Mouse (Mus musculus): ENCODE data around the gene Tm2d1. TPM values are rescaled to one million over a fixed set of nuclear protein-coding genes. Genes with fewer than 3 reads are reported as not detected.
"Not testable (repeated sequence)": the region's sequence is repeated elsewhere in the genome, so short reads cannot be mapped to it uniquely, and the experiment has no call there.

The Tm2d1 gene
- 13.8 and 23.1 TPM in 2 replicates for total RNA-seq (2015; ENCODE audit: low replicate concordance)
- 3.2 and 12.6 TPM in 2 replicates for total RNA-seq (2017; ENCODE audit: low replicate concordance)

DNA sequence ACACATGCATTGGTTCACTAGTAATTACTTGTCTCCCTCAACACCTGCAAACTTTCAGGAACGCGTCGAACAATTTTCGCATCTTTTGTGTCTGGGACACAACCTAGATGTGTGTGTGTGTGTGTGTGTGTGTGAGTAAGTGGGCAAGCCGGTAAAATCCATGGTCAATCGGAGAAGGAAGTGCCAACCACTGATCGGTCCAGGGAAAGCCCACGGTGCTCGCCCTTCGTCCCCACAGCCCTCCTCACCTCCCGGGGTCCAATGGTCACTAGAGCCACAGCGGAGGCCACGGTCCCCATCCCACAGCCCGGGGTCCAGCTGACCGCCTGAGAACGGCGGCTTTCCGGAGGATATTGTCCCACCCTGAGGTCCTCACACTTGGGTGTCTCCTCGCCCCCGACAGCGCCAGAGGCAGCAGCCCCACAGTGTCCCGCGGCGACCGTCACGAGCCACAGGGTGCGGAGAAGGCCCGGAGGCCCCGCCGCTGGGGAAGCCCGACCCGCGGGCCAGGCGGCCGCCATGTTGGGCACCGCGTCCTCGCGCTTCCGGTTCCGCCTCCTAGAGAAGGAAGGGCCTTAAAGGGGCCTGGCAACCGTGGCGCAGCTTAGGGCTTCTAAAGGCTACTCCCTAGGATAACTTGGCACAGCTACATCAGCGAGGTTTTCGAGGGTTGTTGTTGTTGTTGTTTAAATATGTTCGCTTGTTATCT is at the start of gene Tm2d1:
TSS of gene Tm2d1 (minus strand) at position 591 of the 709 bp plus-strand sequence.
- peak; percentile 99 for ATAC-seq (replicated peaks; ENCODE audit: low FRiP score, poor library complexity, severe bottlenecking)

- ATAC-seq (replicated peaks; ENCODE audit: low FRiP score, poor library complexity, severe bottlenecking), result no peak
Measured at GRCm38 (mm10) chr4:98428371-98428770, 45.3 kb upstream of the Tm2d1 start.

DNA sequence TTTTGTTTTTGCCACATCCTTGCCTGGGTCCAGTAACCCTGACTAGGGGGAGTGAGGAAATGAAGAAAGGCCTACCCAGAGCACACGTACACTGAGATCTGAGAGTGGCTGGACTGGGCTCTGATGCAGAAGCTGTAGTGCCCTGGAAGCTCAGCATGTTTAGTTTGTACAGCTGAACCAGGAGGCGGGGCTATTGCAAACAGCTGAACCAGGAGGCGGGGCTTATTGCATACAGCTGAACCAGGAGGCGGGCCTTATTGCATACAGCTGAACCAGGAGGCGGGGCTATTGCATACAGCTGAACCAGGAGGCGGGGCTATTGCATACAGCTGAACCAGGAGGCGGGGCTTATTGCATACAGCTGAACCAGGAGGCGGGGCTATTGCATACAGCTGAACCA is 32.0 kb upstream of the Tm2d1 start:
- ATAC-seq (replicated peaks; ENCODE audit: low FRiP score, poor library complexity, severe bottlenecking), result not testable (repeated sequence)

GRCm38 (mm10) chr4:98408455-98408854 is 25.3 kb upstream of the Tm2d1 start:
- no peak for ATAC-seq (replicated peaks; ENCODE audit: low FRiP score, poor library complexity, severe bottlenecking)

DNA sequence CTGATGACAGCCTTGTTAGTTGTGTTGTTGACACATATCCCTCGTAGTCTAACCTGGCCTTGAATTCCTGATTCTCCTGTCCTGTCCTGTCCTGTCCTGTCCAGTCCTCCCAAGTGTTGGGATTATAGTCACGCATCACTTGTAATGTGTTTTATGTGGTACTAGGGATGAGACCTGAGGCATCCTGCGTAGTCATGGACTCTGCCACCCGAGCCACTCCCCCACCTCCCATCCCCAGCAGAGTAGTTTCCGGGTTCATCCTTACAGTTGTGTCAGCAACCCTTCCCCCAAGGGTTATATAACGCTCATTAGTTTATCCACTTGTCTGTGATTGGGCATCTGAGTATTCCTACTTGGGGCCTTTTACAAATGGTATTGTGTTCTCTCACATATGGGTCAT is 21.3 kb upstream of the Tm2d1 start:
- ATAC-seq (replicated peaks; ENCODE audit: low FRiP score, poor library complexity, severe bottlenecking), result no peak

- ATAC-seq (replicated peaks; ENCODE audit: low FRiP score, poor library complexity, severe bottlenecking), result no peak
Measured at GRCm38 (mm10) chr4:98403492-98403891, 20.4 kb upstream of the Tm2d1 start.

DNA sequence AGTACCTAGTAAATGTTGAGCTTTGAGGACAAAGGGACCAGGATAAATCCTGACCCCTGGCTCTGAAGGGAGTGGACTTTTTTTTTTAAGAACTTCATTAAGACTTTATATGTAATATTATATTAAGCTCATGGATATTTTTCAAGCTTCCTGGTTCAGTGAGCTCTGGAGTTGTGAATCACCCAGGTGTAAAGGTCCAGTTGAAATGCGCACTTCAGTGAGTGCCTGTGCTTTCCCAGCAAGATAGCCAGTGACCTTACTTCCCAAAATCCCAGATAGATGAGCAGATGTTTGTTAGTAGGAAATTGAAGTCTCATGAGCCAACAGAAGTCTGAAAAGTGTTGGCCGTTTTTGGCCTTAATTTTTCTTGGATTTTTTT is 18.5 kb upstream of the Tm2d1 start:
- ATAC-seq (replicated peaks; ENCODE audit: low FRiP score, poor library complexity, severe bottlenecking), result no peak

- ATAC-seq (replicated peaks; ENCODE audit: low FRiP score, poor library complexity, severe bottlenecking), result no peak
Measured at GRCm38 (mm10) chr4:98400926-98401583, 17.9 kb upstream of the Tm2d1 start.

DNA sequence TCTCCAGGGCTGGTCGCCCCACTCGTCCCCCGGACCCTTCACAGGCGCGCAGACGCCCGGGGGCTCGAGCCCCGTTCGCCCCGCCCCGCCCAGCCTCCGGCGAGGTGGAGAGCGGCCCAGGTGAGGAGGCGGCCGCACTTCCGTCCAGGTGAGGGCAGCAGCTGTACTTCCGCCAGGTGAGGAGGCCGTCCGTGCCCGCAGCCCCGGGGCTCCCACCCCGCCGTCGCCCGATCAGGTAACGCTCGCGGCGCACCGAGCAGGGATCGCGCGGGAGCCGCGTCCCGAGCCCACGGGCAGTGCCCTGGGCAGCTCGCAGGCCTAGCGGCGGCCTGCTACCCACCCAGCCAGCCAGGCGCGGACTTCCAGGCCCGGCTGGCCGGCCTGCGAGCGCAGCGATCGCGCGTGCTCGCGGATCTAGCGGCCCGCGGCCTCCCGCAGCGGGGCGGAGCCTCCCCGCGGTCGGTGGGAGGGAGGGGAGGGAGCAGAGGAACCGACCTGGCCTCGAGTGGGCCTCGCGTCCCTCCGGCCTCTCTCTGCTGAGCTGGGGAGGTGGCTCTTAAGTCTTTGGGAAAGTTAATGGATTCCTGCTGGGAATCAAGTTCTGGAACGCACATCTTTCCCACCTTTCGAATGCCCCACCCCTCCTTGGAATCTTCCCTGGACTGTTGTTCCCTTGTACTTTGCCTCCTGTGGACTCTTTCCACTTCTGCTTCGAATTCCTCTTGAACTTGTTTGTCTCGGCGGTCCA is 12.8 kb upstream of the Tm2d1 start, which contains the start of gene Patj:
TSS of gene Patj (plus strand) at position 96 of the 748 bp plus-strand sequence.
- no peak for ATAC-seq (replicated peaks; ENCODE audit: low FRiP score, poor library complexity, severe bottlenecking)

GRCm38 (mm10) chr4:98395346-98395689 is 12.2 kb upstream of the Tm2d1 start:
- no peak for ATAC-seq (replicated peaks; ENCODE audit: low FRiP score, poor library complexity, severe bottlenecking)

GRCm38 (mm10) chr4:98385036-98385435 is 1.9 kb upstream of the Tm2d1 start:
- ATAC-seq (replicated peaks; ENCODE audit: low FRiP score, poor library complexity, severe bottlenecking), result no peak

DNA sequence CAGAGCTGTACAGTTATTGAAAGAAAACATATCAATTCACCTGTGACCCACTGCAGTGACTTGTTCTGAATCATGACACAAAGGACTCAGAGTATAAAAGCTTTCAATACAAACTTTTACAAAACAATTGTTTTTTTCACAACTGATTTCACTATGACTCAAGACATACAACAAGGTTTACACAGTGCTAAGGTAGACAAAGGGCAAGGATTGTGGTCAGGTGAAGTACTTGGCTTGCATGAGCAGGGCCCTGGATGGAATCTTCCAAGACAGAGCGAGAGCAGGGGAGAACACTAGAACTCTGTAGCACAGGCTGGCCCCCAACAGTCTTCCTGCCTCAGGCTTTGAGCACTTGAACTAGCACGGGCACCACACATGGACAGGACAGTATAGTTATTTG is 6.2 kb downstream of the Tm2d1 start:
- ATAC-seq (replicated peaks; ENCODE audit: low FRiP score, poor library complexity, severe bottlenecking), result no peak

DNA sequence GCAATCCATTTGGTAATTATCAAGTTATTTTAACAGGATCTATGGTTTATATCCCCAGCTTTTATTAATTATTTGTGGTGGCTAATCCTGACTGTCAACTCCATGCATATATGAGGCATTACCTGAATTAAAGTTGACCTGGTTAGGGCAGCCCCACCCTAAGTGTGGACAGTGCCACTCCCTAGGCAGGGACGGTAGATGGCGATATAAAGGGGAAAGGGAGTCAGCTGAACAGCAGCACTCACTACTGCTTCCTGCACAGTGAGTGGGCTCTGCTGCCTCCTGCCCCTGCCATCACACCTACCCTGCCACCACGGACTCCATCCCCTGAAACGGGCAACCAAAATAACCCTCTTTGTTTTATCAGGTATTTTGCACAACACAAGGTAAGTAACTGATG is 7.7 kb downstream of the Tm2d1 start:
- no peak for ATAC-seq (replicated peaks; ENCODE audit: low FRiP score, poor library complexity, severe bottlenecking)

- ATAC-seq (replicated peaks; ENCODE audit: low FRiP score, poor library complexity, severe bottlenecking), result no peak
Measured at GRCm38 (mm10) chr4:98358034-98358809, 24.9 kb downstream of the Tm2d1 start.

DNA sequence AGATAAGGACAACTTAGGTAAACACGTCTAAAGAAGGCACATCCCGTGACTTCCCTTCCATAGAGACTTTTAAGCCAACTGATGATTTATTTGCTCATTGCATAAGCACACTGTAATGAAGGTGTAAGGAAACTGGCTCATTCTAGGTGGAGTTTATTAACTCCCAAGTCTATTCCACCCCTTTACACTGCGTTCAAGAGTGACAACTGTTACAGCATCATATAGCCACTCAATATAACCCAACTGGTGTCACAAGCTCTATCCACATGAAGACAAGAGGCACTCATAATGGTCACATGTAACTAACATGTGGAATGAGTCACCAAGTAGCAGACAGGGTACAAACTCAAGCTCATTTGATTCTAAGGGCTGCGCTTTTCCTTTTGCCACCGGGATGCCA is 34.5 kb downstream of the Tm2d1 start:
- ATAC-seq (replicated peaks; ENCODE audit: low FRiP score, poor library complexity, severe bottlenecking), result no peak

- ATAC-seq (replicated peaks; ENCODE audit: low FRiP score, poor library complexity, severe bottlenecking), result no peak
Measured at GRCm38 (mm10) chr4:98345783-98346182, 37.3 kb downstream of the Tm2d1 start.

DNA sequence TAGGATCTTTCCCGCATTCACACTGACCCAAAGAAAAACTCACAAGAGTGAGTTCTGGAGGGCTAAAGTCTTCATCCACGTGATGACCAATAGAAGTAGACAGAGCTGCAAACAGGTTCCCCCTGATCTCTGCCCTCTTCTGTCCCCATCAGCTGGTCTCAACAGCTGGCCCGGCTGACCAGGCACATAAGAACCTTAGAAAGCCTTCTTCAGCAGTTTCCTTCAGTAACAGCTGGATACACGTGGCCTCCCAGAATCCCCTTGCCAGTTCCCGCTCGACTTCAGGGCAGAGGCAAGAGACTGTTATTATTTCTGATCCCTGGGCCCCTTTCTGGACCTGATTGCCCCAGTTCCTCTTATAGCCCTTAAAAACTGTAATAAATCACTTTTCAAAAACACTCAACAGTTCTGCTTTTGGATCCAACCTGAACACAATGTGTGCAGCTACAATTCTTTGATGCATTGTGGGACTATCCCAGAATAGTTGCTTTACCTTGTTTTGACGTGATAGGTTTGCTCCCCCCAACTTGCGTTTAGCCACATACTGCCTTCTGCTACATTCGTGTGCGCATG is 43.0 kb downstream of the Tm2d1 start:
- ATAC-seq (replicated peaks; ENCODE audit: low FRiP score, poor library complexity, severe bottlenecking), result no peak

DNA sequence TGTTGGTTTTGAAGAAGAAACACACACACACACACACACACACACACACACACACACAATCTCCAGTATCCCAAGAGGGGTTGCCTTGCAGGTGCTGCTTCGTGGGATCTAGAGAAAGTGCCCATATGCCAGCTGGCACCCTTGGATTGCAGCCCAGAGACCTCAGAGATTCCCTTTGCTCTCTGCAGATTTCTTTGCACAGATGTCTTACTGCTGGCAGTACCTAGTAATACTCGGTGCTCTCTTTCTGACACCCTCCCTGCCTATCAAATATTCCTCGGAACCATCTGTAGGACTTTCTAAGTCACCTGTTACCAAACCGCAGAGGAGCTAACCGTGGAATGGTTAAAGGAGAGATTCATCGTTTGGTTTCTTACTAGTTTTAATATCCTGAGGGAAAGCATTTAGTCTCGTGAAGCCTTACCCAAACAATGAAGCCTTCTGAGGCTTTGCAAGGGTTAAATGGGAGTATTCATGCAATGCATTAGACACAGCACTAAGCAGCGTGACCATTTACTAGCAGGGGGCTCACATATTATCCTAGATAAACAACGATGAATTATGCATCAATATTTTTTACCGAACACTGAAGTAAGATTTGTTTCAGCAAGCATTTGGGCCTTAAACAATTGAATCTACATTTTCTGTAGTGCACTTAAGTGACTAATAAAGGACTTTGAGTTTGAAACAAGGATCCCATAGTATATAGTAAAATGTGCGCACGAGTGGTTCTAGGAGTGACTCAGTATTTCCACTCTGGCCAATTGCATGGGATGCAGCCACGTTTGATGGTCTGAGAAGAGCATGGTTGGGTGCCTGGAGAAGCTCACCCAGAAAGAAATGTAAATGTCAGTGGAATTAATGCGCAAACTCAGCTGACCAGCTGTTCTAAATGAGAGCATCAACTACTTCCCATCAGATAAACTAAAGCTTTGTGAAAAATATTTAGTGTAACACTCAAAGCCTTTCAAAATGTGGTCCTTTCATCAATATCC is 44.2 kb downstream of the Tm2d1 start:
- no peak for ATAC-seq (replicated peaks; ENCODE audit: low FRiP score, poor library complexity, severe bottlenecking)

DNA sequence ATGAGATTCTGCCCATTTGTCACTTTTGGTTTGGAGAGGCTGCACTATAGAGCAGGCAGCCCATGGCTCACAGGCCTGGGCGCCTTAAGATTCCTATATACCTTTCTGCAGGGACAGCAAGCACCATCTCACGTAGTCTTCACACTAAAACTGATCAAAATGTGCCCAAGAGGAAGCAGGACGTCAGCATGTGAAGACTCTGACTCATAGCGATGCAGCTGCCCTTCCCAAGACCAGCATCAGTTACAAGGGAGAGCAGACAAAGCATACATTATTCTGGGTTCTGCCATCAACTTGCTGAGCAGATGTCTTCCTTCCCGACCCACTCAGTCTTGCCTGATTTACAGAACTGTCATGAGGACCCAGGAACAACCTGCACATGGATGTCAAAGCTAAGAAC is 45.9 kb downstream of the Tm2d1 start:
- no peak for ATAC-seq (replicated peaks; ENCODE audit: low FRiP score, poor library complexity, severe bottlenecking)
